Mouse (Mus musculus) adrenal gland, postnatal 4 days (tissue): ENCODE measurements around the gene Ppp1r3f. TPM values are rescaled to one million over a fixed set of nuclear protein-coding genes. Genes with fewer than 3 reads are reported as not detected.

Experiments
- DNase-seq, 2 experiments: peaks; one replicate each; pipeline ENCODE4 v3.0.0; 2021 to 2022; ENCODE audit warnings: low spot score in 2 of 2, mixed read lengths in 2 of 2
- long read RNA-seq, 2 experiments: library from polyadenylated mRNA; stranded (forward); transcript quantifications; one replicate each; pipeline ENCODE4 v2.0.0; 2021
- total RNA-seq, 2 experiments: library from RNA; stranded (reverse); gene quantifications; 2 replicates each; pipeline ENCODE4 v1.2.3; 2021

Gene Ppp1r3f
- total RNA-seq = 1 to 10 TPM; 6.0 to 6.7 TPM
- long read RNA-seq, experiment 1, transcript Ppp1r3f-201 (4 exons, 3,066 nt) = major isoform, 5 of 6 reads
- long read RNA-seq, experiment 1, partial matches to known transcripts = 1 of 6 reads
- long read RNA-seq, experiment 1, other reads (novel, unspliced or antisense) = 0 of 6 reads
- long read RNA-seq, experiment 2, full-length matches to known transcripts = 9 of 9 reads
- long read RNA-seq, experiment 2, partial matches to known transcripts = 0 of 9 reads
- long read RNA-seq, experiment 2, other reads (novel, unspliced or antisense) = 0 of 9 reads

DNA sequence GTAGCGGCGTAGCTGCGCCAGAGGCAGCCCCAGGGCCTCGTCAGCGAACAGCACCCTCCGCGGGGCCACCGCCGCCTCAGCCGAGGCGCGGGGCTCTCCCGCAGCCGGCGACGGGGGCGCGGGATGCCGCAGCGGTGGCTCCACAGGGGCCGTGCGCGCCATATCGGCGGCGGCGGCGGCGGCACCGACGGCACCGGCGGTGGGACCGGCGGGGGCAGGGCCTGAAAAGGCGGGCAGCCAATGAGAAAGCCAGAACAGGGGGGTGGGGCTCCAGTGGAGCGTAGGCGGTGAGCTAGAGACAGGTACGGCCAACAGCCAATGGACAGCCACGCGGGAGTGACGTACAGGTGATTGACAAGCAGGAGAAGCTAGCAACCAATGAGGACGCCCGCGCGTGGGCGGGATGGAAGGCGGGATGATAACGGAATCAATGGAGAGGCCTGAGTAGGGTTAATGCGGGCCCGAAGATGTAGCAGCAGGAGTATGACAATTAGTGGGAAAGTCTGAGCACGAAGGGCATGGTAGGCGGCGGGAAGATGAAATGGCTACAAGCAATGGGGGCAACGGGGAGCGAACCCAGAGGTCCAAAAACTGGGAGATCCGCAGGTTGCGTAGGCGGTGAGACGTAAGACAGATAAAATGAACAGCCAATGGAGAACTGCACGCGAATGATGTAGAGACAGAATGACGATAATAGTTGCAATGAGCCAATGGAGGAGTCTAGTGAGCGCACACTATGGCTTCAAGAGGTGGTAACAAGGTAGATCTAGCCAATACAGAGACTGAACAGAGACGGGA lies at the start of gene Ppp1r3f:
TSS of gene Ppp1r3f (minus strand) at position 197 of the 798 bp plus-strand sequence.
- peak; percentile 60 to 69 for DNase-seq

DNA sequence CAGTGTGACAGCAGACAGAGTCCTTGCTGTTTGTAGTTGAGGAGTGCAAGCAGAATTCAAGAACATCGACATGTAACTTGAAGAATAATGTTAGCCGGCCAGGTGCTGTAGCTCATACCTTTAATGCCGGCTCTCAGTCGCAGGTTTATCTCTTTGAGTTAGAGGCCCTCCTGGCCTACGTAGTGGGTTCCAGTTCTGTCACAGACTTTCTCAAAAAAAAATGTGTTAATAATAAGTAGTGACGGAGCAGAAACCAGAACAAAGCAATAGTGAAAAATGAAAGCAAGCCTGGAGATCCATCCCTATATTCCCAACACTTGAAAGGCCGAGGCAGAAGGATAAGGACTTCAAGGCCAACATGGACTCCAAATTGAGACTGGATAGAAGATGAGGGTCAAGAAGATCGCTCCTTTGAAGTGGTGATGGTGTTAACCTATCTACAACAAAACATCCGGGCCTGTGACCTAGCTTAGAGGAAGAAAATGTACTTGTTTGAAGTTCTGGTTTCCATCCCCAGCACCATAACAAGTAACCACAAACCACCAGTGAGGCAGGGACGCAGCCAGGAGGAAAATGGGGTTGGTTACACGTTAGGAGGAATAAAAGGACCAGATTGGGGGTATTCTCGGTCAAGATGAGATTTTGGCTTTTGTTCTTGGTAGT lies 43.9 kb upstream of the Ppp1r3f start:
- DNase-seq = no peak

- no peak for DNase-seq
Observed at GRCm38 (mm10) chrX:7610536-7611258, 36.6 kb upstream of the Ppp1r3f start.

GRCm38 (mm10) chrX:7610035-7610434 lies 36.0 kb upstream of the Ppp1r3f start:
- no peak for DNase-seq

GRCm38 (mm10) chrX:7606783-7607182 lies 32.7 kb upstream of the Ppp1r3f start, which contains the start of gene Cacna1f:
TSS of gene Cacna1f (plus strand) at chrX:7607083.
- DNase-seq = no peak

- DNase-seq = no peak
Observed at GRCm38 (mm10) chrX:7605575-7605941, 31.5 kb upstream of the Ppp1r3f start.

- peak; percentile 24 to 38 for DNase-seq
Observed at GRCm38 (mm10) chrX:7604879-7605574, 30.9 kb upstream of the Ppp1r3f start, which contains the start of gene Ccdc22. TSS of gene Ccdc22 (minus strand) at chrX:7605517.

GRCm38 (mm10) chrX:7604004-7604403 lies 29.9 kb upstream of the Ppp1r3f start:
- no peak for DNase-seq

GRCm38 (mm10) chrX:7595371-7595770 lies 21.3 kb upstream of the Ppp1r3f start:
- DNase-seq = no peak

DNA sequence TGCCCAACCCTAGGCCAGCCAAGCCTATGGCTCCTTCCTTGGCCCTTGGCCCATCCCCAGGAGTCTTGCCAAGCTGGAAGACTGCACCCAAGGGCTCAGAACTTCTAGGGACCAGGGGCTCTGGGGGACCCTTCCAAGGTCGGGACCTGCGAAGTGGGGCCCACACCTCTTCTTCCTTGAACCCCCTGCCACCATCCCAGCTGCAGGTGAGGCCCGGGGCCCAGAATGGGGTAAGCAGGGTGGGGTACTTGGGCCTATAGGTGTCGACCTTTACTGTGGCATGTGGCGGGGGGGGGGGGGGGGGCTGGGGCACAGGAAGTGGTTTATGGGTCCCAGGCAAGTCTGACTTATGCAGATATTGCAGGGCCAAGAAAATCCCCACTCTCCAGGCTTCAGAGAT lies 12.3 kb upstream of the Ppp1r3f start:
- DNase-seq = no peak

DNA sequence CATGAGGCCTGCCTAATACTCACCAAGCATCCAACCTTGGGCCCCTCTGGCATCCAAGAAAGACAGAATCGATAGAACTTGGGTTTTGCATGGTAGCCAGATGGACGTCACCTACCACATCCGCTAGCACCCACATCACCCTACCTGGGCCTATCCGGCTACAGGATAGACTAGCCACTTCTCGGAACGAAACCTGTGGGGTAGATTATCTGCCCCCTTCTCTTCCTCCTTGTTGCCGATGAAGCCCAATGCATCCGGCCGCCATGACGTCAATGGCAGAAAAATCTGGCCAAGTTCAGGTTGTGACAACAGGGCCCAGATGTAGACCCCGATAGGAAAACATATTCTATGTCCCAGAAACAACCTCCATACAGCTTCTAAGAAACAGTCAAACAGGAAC lies 9.8 kb upstream of the Ppp1r3f start:
- DNase-seq = no peak

DNA sequence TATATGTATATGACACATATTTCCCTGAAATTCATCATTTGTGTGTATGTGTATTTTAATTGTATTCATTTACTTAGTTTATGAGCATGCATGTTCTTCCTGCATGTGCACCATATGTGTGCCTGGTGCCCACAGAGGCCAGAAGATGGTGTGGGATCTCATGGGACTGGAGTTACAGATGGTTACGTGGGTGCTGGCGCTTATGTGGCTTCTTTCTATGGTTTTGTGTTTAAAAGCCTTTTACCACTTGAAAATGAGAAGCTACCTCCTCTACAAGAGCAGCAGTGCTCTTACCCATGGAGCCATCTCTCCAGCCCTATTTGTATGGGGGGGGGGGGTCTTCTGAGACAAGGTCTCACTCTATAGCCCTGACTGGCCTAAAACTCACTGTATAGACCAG lies 7.1 kb upstream of the Ppp1r3f start:
- no peak for DNase-seq

DNA sequence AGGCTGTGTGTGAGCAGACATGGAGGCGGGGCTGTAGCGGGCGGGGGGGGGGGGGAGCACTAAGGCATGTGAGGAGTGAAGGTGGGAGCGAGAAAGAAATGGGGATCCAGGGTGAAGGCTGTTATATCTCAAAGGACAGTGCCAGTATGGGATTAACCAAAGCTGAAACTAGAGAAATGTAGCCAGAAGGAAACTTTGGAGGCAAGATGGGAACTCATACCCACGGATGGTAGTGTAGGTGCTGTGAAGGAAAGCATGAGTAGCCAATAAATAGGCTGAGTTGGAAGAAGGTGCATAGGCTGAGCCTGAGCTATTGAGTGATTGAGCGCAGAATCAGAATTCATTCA lies 775 bp upstream of the Ppp1r3f start:
- DNase-seq = no peak

DNA sequence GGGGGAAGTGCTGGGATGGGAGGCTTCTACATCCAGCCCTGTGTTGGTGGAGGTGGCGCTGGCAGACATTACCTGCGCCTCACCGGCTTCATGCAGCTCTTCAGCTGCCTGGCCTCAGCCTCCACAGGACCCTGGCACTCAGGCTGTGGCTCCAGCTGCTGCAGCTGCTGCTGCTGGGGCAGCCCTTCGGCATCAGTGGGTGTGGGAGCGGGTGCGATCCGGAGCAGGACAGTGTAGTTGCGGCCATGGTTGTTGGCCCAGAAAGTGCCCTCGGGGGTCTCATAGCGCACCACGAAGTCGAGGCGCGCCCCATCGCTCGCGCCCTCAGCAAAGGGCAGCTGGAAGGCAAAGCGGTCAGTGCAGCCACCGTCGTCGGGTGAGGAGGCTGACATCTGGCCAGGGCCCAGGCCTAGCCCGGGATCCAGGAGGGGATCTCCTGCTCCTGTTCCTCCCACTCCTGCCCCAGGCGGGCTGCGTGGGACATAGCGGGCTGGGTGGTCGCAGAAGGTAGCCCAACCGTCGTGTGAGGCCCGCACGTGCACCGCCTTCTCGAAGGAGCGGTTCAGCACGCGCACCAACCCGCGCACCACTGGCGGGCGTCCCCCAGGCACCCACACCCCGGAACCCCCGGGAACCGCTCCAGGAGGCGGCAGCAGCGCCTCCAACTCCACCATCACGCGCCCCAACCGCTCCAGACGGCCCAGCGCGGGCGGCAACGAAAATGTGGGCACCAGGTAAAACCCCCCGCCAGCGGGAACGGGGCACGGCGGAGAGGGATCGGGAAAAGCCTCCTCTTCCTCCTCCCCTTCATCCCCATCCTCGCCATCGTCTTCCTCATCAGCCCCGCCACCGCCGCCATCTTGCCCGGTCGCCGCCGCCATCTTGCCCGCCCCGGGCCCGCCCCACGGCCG lies 652 bp downstream of the Ppp1r3f start, which contains the start of gene Foxp3:
TSS of gene Foxp3 (plus strand) at position 469 of the 911 bp plus-strand sequence.
- DNase-seq = peak; percentile 12 to 19

DNA sequence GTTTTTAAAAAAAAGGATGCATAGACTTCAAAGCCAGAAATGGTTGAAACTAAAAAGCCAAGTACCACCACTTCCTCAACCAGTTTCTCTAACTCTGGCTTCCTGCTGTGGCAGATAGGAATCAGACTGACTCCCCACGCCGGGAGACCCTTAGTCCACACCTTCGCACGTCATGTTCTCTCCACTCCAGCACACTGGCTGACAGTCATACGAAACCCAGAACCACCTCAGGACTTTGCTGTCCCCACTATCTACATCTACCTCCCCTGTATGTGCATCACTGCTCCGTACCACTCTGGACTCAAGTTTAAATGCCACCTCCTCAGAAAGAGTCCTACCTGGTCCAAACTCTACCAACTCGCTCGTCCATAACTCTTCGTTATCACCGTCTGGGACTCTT lies 1.6 kb downstream of the Ppp1r3f start:
- no peak for DNase-seq

DNA sequence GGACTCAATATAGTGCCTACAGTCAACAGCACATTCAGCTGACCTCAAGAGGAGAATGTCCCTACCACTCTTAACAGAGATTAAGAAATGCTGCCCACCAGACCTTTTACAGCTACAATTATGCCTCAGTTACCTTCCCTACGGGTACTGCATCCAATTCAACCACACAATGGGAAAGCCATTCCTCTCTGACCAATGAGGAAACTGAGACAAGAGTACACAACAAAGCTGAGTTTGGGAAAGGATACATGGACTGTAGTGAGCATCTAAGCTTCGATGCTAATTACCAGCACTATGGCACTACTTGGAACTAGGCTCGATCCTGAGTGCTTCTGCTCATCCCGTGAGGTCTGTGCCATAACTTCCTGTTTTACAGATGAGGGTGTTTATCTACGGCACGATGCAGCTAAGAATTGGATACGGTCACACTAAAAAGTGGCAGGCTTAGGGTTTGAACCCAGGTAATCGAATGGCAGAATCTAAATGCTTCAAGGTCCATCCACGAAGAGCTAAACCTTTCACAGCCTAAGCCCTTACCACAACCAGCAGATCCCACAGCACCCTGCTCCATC lies 2.4 kb downstream of the Ppp1r3f start:
- DNase-seq = no peak

DNA sequence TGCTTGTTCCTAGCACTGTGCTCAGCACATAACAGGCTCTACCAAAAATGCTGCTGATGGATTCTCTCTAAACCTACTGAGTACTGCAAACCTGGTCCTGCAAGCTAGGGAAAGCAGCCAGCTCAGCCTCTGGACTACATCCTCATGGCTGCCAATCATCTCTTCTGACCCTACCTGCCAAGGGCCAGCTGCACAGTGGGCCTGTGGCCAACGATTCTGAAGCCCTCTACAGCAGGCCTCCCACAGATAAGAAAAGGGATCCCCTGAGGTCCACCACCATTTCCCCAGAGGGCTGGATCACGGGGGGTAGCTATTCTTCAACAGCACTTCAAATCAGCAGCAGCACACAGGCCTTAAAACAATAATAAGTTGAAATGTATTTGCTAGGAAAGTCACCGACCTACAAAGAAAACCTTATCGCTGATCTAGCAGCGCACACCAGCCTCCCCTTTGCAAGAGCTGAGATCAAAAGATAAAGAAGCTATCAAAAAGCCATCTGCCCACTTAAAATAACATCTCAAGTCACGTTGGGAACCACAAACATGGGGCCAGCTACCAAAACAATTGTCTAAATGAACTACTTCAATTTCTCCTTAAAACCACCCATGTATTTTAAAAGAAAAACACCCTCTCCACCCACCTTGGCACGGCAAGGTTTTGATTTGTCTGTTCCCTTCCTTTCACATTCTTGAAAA lies 3.5 kb downstream of the Ppp1r3f start:
- DNase-seq = no peak

DNA sequence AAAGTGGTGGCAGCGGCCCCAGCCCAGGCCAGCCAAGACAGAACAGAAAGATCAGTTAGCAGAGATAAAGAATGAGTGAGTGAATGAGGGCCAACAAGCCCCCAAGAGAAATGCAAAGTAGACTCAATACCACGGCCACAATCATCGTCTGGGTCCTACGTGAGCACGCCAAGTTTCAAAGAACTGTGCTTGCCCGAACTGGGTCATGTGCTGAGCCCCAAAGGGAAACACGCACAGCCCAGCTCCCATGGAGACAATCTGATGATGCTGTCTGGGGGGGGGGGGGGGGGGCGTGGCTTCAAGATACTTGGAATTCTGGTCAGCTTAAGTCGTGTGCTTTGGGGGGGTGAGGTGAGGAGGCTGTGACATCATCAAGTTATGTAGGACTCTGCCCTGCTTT lies 6.6 kb downstream of the Ppp1r3f start:
- no peak for DNase-seq

DNA sequence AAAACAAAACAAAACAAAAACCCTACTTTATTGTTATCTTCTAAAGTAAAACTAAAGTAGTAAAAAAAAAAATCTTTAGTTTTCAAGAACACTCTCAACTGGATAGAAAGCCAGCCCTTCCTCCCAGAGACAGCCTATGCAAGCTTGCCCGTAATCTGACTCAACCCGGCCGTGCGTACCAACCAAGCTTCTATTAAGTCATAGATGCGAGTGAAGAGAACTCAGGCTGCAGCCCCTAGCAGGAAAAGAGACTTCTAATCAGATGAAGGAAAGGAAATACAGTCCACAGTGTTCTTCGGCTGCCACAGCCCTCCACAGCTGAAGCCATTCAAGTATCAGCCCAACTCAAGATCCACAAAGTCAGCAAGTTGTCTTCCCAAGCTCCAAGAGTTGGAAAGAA lies 7.7 kb downstream of the Ppp1r3f start:
- no peak for DNase-seq
